Mouse (Mus musculus): ENCODE results near the gene Pex5. TPM values are rescaled to one million over a fixed set of nuclear protein-coding genes. Genes with fewer than 3 reads are reported as not detected.

Gene Pex5
- polyA plus RNA-seq, 1 experiment: 31.0 TPM

DNA sequence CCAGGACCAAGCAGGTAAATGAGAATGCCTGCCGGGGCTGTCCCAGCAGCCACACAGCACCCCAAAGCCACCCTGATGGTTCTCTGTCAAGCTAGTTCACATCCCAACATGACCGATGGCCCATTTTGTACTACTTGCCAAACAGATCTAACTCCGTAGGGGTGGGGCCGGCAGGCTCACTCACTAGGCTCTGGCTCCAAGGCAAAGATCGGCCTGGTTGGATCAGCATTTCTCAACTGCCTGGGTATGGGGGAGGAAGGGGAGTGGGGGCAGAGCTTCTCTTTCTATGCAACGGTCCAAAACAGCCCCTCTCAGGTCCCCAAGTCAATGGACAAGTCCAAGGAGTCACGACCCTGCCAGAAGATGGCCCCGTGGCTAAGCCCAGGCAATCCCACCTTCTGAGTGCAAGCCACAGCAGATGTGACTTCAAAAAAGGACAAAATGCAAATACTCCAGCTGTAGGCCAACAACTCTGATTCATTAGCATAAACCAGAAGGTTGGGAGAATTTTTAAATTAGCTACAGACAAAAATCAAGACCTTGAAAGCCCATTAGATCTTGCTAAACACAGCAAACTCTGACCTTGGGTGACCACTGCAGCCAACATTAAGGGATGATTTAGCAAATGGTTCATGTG lies 18.9 kb upstream of the Pex5 start:
- Histone ChIP-seq H3K4me3 (ENCODE audit: low read depth, low read length) (no peak overlapping the region), H3K4me1 (ENCODE audit: control insufficient read depth, insufficient read depth, low read length) (peaks cover 15% of the 10 kb centered on the region), H3K9me3 (replicated peaks; ENCODE audit: control insufficient read depth, insufficient read depth, low read length, poor library complexity, severe bottlenecking) (no peaks in the 10 kb centered on the region), H3K27ac (ENCODE audit: insufficient read depth, low read length) (no peak overlapping the region), H3K9ac (ENCODE audit: low read depth, poor library complexity, severe bottlenecking) (no peak overlapping the region), H3K36me3 (ENCODE audit: control insufficient read depth, insufficient read depth, low read length, poor library complexity, severe bottlenecking) (no peaks in the 10 kb centered on the region), H3K27me3 (ENCODE audit: control insufficient read depth, insufficient read depth, low read length, poor library complexity, severe bottlenecking) (no peaks in the 10 kb centered on the region)
- TF ChIP-seq EP300 (IDR thresholded peaks at IDR 0.05; ENCODE audit: insufficient read depth, low read depth, low read length) (no peak), POLR2A (IDR thresholded peaks at IDR 0.05; ENCODE audit: insufficient read depth, low read length) (no peak), CTCF (IDR thresholded peaks at IDR 0.05; ENCODE audit: low read depth, low read length) (no peak)

GRCm38 (mm10) chr6:124430784-124431495 lies 16.1 kb upstream of the Pex5 start:
- no peaks in the 10 kb centered on the region for H3K9me3 ChIP-seq (replicated peaks; ENCODE audit: control insufficient read depth, insufficient read depth, low read length, poor library complexity, severe bottlenecking)
- H3K27ac ChIP-seq (ENCODE audit: insufficient read depth, low read length): peak overlapping the region; percentile 88
- TF ChIP-seq CTCF (IDR thresholded peaks at IDR 0.05; ENCODE audit: low read depth, low read length) (no peak), EP300 (IDR thresholded peaks at IDR 0.05; ENCODE audit: insufficient read depth, low read depth, low read length) (peak; percentile 45; the same call in 1 of the 2 replicates), POLR2A (IDR thresholded peaks at IDR 0.05; ENCODE audit: insufficient read depth, low read length) (no peak)
- H3K9ac ChIP-seq (ENCODE audit: low read depth, poor library complexity, severe bottlenecking): peak overlapping the region; percentile 25
- H3K4me1 ChIP-seq (ENCODE audit: control insufficient read depth, insufficient read depth, low read length): peaks cover 15% of the 10 kb centered on the region
- no peaks in the 10 kb centered on the region for H3K27me3 ChIP-seq (ENCODE audit: control insufficient read depth, insufficient read depth, low read length, poor library complexity, severe bottlenecking)
- H3K4me3 ChIP-seq (ENCODE audit: low read depth, low read length): 0 out of 2 replicates have a peak overlapping the region, but pooled peaks have one; percentile 13
- H3K36me3 ChIP-seq (ENCODE audit: control insufficient read depth, insufficient read depth, low read length, poor library complexity, severe bottlenecking): no peaks in the 10 kb centered on the region

DNA sequence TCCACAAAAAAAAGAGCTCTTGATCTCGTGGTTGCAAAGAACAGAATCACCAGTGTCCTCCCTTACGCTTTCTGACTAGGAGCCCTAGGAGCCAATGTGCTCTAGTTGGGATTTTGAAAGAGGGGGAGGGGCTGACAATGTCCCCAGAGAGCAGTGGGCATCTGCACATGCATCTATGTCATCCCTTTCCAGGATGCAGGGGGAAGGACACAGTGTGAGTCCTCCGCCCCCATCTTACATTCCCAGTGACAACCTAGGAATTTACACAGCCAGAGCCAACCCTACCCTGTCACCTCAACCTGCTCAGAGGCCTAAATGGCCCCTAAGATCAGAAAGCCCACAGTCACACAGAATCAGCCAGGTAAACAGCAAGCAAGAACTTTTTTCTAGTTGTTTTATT lies 15.5 kb upstream of the Pex5 start:
- Histone ChIP-seq H3K9ac (ENCODE audit: low read depth, poor library complexity, severe bottlenecking) (no peak overlapping the region), H3K4me1 (ENCODE audit: control insufficient read depth, insufficient read depth, low read length) (peaks cover 15% of the 10 kb centered on the region), H3K36me3 (ENCODE audit: control insufficient read depth, insufficient read depth, low read length, poor library complexity, severe bottlenecking) (no peaks in the 10 kb centered on the region), H3K27ac (ENCODE audit: insufficient read depth, low read length) (peak overlapping the region; percentile 58), H3K4me3 (ENCODE audit: low read depth, low read length) (no peak overlapping the region), H3K9me3 (replicated peaks; ENCODE audit: control insufficient read depth, insufficient read depth, low read length, poor library complexity, severe bottlenecking) (no peaks in the 10 kb centered on the region), H3K27me3 (ENCODE audit: control insufficient read depth, insufficient read depth, low read length, poor library complexity, severe bottlenecking) (no peaks in the 10 kb centered on the region)
- TF ChIP-seq EP300 (IDR thresholded peaks at IDR 0.05; ENCODE audit: insufficient read depth, low read depth, low read length): no peak

DNA sequence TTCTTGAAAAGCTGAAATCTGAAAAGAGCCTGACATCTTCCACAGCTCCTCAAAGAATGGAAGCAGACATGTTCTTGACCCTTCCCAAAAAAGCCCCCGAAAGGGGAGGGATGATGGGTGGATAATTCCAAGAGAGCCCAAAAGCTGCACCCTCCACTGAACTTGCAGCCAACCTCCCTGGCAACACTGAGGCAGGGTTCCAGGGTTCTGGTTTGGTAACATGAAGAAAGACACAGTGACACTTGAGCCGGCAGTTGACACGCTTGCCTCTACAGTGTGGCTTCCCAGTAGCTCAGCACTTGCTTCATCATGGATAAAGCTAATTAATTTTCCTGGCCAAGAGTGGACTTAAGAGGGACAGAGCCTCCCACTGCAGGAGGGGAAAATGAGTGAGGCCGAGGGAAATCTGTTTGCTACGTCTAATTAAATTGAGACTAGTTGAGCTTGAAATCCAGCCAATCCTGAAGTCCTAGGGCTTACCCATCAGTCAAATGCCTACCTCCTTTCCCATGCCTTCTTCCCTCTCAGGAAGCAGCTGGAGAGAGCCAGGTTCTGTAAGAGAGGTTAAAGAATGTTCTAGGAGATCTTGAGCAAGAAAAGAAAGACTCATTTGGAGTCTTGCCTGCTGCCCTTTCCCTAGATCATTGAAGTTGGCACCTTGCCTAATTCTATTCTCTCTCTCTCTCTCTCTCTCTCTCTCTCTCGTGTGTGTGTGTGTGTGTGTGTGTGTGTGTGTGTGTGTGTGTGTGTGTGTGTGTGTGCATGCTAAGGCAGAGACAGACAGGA lies 13.1 kb upstream of the Pex5 start:
- Histone ChIP-seq H3K27ac (ENCODE audit: insufficient read depth, low read length) (no peak overlapping the region), H3K27me3 (ENCODE audit: control insufficient read depth, insufficient read depth, low read length, poor library complexity, severe bottlenecking) (no peaks in the 10 kb centered on the region), H3K9me3 (replicated peaks; ENCODE audit: control insufficient read depth, insufficient read depth, low read length, poor library complexity, severe bottlenecking) (no peaks in the 10 kb centered on the region; the same call in 1 of the 2 replicates), H3K4me3 (ENCODE audit: low read depth, low read length) (no peak overlapping the region), H3K9ac (ENCODE audit: low read depth, poor library complexity, severe bottlenecking) (no peak overlapping the region), H3K4me1 (ENCODE audit: control insufficient read depth, insufficient read depth, low read length) (peaks cover 15% of the 10 kb centered on the region), H3K36me3 (ENCODE audit: control insufficient read depth, insufficient read depth, low read length, poor library complexity, severe bottlenecking) (no peaks in the 10 kb centered on the region)
- TF ChIP-seq POLR2A (IDR thresholded peaks at IDR 0.05; ENCODE audit: insufficient read depth, low read length): no peak
- TF ChIP-seq CTCF (IDR thresholded peaks at IDR 0.05; ENCODE audit: low read depth, low read length): no peak
- no peak for TF ChIP-seq EP300 (IDR thresholded peaks at IDR 0.05; ENCODE audit: insufficient read depth, low read depth, low read length)

GRCm38 (mm10) chr6:124427289-124427688 lies 12.4 kb upstream of the Pex5 start:
- Histone ChIP-seq H3K36me3 (ENCODE audit: control insufficient read depth, insufficient read depth, low read length, poor library complexity, severe bottlenecking) (no peaks in the 10 kb centered on the region), H3K4me1 (ENCODE audit: control insufficient read depth, insufficient read depth, low read length) (peaks cover 15% of the 10 kb centered on the region), H3K27ac (ENCODE audit: insufficient read depth, low read length) (no peak overlapping the region), H3K9me3 (replicated peaks; ENCODE audit: control insufficient read depth, insufficient read depth, low read length, poor library complexity, severe bottlenecking) (no peaks in the 10 kb centered on the region; the same call in 1 of the 2 replicates), H3K9ac (ENCODE audit: low read depth, poor library complexity, severe bottlenecking) (no peak overlapping the region), H3K4me3 (ENCODE audit: low read depth, low read length) (no peak overlapping the region), H3K27me3 (ENCODE audit: control insufficient read depth, insufficient read depth, low read length, poor library complexity, severe bottlenecking) (no peaks in the 10 kb centered on the region)
- TF ChIP-seq CTCF (IDR thresholded peaks at IDR 0.05; ENCODE audit: low read depth, low read length): no peak
- no peak for TF ChIP-seq POLR2A (IDR thresholded peaks at IDR 0.05; ENCODE audit: insufficient read depth, low read length)
- TF ChIP-seq EP300 (IDR thresholded peaks at IDR 0.05; ENCODE audit: insufficient read depth, low read depth, low read length): no peak

Measured in ES-Bruce4 (cell line).